Mouse (Mus musculus) hindbrain, embryonic 11.5 days (tissue): Measurements from ENCODE around the gene Pdcd1lg2. TPM values are rescaled to one million over a fixed set of nuclear protein-coding genes. Genes with fewer than 3 reads are reported as not detected.

Experiments
- ATAC-seq: fragments of 200-750 bp; cut with Nextera tagmentation; 2 replicates; pipeline ENCODE4 v1.8.0; 2017; ENCODE audit warnings: mild to moderate bottlenecking, moderate TSS enrichment, moderate library complexity; ENCODE audit not compliant: low FRiP score
- DNase-seq: peaks from one replicate; pipeline ENCODE4 v3.0.0-alpha.2; 2015; ENCODE audit warnings: low spot score
- H3K27ac ChIP-seq: fragments of 300-500 bp; sonication (generic); 2 replicates; pipeline ENCODE4 v1.5.1; 2014; ENCODE audit warnings: mild to moderate bottlenecking, low read depth, low read length
- H3K27me3 ChIP-seq: fragments of 300-500 bp; sonication (generic); 2 replicates; pipeline ENCODE4 v1.6.1; 2014; ENCODE audit warnings: mild to moderate bottlenecking, low read length, moderate library complexity, mixed read lengths; ENCODE audit not compliant: control insufficient read depth, insufficient read depth
- H3K36me3 ChIP-seq: fragments of 300-500 bp; sonication (generic); 2 replicates; pipeline ENCODE4 v1.6.1; 2014; ENCODE audit warnings: mild to moderate bottlenecking, low read length, moderate library complexity, mixed read lengths; ENCODE audit not compliant: control insufficient read depth, insufficient read depth
- H3K4me1 ChIP-seq: fragments of 300-500 bp; sonication (generic); replicated peaks from 2 replicates; pipeline ENCODE4 v1.6.1; 2014; ENCODE audit warnings: low read length, mixed read lengths; ENCODE audit not compliant: control insufficient read depth, insufficient read depth
- H3K4me2 ChIP-seq: fragments of 300-500 bp; sonication (generic); replicated peaks from 2 replicates; pipeline ENCODE4 v1.6.1; 2014; ENCODE audit warnings: mild to moderate bottlenecking, low read depth, low read length
- H3K4me3 ChIP-seq: fragments of 300-500 bp; sonication (generic); 2 replicates; pipeline ENCODE4 v1.5.1; 2014; ENCODE audit warnings: low read depth, low read length
- H3K9ac ChIP-seq: fragments of 300-500 bp; sonication (generic); 2 replicates; pipeline ENCODE4 v1.6.1; 2014; ENCODE audit warnings: low read depth, low read length
- H3K9me3 ChIP-seq: fragments of 300-500 bp; sonication (generic); 2 replicates; pipeline ENCODE4 v1.6.1; 2016; ENCODE audit warnings: low read length; ENCODE audit not compliant: control insufficient read depth
- WGBS: fragments of 180-500 bp; shearing (Covaris S2); extraction: QIAGEN DNeasy Blood & Tissue Kit; methylation state at CpG from one replicate; pipeline ENCODE4 v1.1.7; 2014; 5-methylcytosine and 5-hydroxymethylcytosine counted together
- polyA plus RNA-seq: library from polyadenylated mRNA; unstranded; fragments of >200 nt; fragmentation: Nextera tagmentation; extraction: Ambion mirVana; gene quantifications from 2 replicates; pipeline ENCODE4 v1.2.1, GENCODE M21; 2014

The Pdcd1lg2 gene
- polyA plus RNA-seq, 1 experiment from 2014 or later: not detected

DNA sequence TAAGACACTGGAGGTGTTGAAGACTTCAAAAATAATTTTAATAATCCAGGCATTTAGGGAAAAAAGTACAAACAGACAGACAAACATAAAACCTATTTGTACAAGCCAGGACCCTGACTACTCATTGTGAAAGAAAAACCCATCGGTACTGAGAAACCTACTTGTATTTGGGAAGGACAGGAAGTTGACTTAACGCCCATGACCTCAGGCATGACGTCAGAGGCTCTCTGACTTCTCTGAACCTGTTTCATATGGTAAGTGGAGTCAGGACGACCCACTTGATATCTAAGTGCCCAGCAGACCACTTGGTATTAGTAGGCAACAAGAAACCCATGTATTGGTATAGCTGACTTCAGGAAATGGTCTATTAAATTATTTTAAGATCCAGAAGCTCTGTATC lies 19.4 kb upstream of the Pdcd1lg2 start:
- Histone ChIP-seq H3K27me3 (no peaks in the 10 kb centered on the region), H3K4me3 (no peak overlapping the region), H3K4me2 (no peak overlapping the region), H3K9ac (no peak overlapping the region), H3K27ac (no peak overlapping the region), H3K9me3 (no peaks in the 10 kb centered on the region), H3K4me1 (no peaks in the 10 kb centered on the region), H3K36me3 (no peaks in the 10 kb centered on the region)
- DNase-seq (no peak), ATAC-seq (no peak)
- 77% methylated on average over 4 of the region's 4 CpGs for WGBS

DNA sequence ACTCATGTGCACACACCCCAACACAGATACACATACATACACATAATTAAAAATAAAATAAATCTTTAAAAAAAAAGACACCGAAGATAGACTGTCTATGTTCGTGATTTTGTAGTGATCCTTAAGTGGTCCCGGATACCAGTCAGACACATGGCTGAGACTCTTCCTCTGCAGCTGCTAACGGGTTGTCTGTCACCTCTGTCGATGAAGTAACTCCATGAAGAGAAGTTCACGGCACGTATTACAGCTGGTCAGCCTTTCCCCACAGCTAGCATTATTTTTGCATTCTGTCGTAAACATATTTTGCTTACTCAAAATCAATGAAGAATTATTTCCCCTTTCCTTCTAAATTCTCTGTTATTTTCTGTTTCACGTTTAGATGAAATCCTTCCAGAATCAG lies 17.4 kb upstream of the Pdcd1lg2 start:
- WGBS: 89% methylated on average over 9 of the region's 9 CpGs
- Histone ChIP-seq H3K27me3 (no peaks in the 10 kb centered on the region), H3K4me2 (no peak overlapping the region), H3K4me3 (no peak overlapping the region), H3K27ac (no peak overlapping the region), H3K9me3 (no peaks in the 10 kb centered on the region), H3K36me3 (no peaks in the 10 kb centered on the region), H3K9ac (no peak overlapping the region), H3K4me1 (no peaks in the 10 kb centered on the region)
- ATAC-seq (no peak), DNase-seq (no peak)

DNA sequence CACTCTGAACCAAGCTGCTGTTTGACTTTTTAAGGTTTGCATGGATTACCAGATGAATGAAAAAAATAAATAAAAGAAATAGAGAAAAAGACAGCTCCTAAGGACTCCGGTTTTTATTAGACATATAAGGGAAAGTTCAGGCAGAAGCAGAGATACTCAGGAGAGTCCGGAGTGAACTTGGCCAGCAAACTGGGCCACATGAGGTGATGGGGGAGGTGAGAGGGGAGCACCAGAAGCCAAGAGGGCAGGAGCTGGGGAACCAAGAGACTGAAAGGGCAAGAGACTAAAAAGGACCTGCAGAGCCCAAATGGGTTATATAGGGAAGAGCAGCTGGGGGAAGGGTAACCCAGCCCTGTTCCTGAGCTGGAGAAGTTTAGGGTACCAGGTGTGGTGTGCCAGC lies 16.0 kb upstream of the Pdcd1lg2 start:
- no peak overlapping the region for H3K27ac ChIP-seq
- H3K4me3 ChIP-seq: no peak overlapping the region
- no peaks in the 10 kb centered on the region for H3K27me3 ChIP-seq
- no peak for DNase-seq
- 92% methylated on average over 2 of the region's 2 CpGs for WGBS
- H3K4me2 ChIP-seq: no peak overlapping the region
- H3K4me1 ChIP-seq: no peaks in the 10 kb centered on the region
- H3K9ac ChIP-seq: no peak overlapping the region
- H3K36me3 ChIP-seq: no peaks in the 10 kb centered on the region
- H3K9me3 ChIP-seq: no peaks in the 10 kb centered on the region
- ATAC-seq: no peak

- Histone ChIP-seq H3K36me3 (no peaks in the 10 kb centered on the region), H3K4me1 (no peaks in the 10 kb centered on the region), H3K27me3 (no peaks in the 10 kb centered on the region), H3K9ac (no peak overlapping the region), H3K27ac (no peak overlapping the region), H3K4me2 (no peak overlapping the region), H3K9me3 (no peaks in the 10 kb centered on the region), H3K4me3 (no peak overlapping the region)
- DNase-seq (no peak), ATAC-seq (no peak)
- 93% methylated on average over 1 of the region's 1 CpGs for WGBS
Measured at GRCm38 (mm10) chr19:29396353-29396752, 14.4 kb upstream of the Pdcd1lg2 start.

GRCm38 (mm10) chr19:29399786-29400185 lies 10.9 kb upstream of the Pdcd1lg2 start:
- Histone ChIP-seq H3K4me1 (no peaks in the 10 kb centered on the region), H3K27me3 (no peaks in the 10 kb centered on the region), H3K27ac (no peak overlapping the region), H3K9me3 (no peaks in the 10 kb centered on the region), H3K36me3 (no peaks in the 10 kb centered on the region), H3K4me2 (no peak overlapping the region), H3K9ac (no peak overlapping the region), H3K4me3 (no peak overlapping the region)
- no peak for ATAC-seq
- 87% methylated on average over 4 of the region's 4 CpGs for WGBS
- no peak for DNase-seq

DNA sequence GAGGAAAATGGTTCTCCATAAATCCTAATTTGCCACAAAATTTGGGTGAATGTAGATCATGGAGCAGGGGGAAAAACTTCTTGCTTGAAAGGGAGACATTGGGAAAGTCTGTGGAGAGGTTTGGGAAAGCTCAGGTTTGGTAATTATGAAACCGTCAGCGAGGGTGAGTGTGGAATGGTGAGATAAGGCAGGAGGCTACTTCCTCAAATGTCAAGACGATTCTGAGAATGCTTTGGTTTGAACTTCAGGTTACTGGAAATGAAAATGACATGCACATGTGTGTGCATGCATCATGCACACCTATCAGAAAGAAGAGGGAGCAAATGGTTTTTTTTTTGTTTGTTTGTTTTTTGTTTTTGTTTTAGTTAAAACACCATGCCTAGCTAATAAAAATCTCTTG lies 10.3 kb upstream of the Pdcd1lg2 start:
- DNase-seq (no peak), ATAC-seq (no peak)
- no peaks in the 10 kb centered on the region for H3K9me3 ChIP-seq
- no peaks in the 10 kb centered on the region for H3K27me3 ChIP-seq
- H3K36me3 ChIP-seq: no peaks in the 10 kb centered on the region
- no peak overlapping the region for H3K4me2 ChIP-seq
- H3K9ac ChIP-seq: no peak overlapping the region
- WGBS: 95% methylated on average over 3 of the region's 3 CpGs
- no peaks in the 10 kb centered on the region for H3K4me1 ChIP-seq
- H3K4me3 ChIP-seq: no peak overlapping the region
- H3K27ac ChIP-seq: no peak overlapping the region

- H3K4me1 ChIP-seq: no peaks in the 10 kb centered on the region
- H3K9ac ChIP-seq: no peak overlapping the region
- no peak overlapping the region for H3K4me3 ChIP-seq
- no peak overlapping the region for H3K27ac ChIP-seq
- DNase-seq: no peak
- no peak for ATAC-seq
- no peaks in the 10 kb centered on the region for H3K9me3 ChIP-seq
- no peak overlapping the region for H3K4me2 ChIP-seq
- no peaks in the 10 kb centered on the region for H3K27me3 ChIP-seq
- WGBS: 96% methylated on average over 4 of the region's 4 CpGs
- H3K36me3 ChIP-seq: no peaks in the 10 kb centered on the region
Measured at GRCm38 (mm10) chr19:29402621-29403020, 8.1 kb upstream of the Pdcd1lg2 start.

DNA sequence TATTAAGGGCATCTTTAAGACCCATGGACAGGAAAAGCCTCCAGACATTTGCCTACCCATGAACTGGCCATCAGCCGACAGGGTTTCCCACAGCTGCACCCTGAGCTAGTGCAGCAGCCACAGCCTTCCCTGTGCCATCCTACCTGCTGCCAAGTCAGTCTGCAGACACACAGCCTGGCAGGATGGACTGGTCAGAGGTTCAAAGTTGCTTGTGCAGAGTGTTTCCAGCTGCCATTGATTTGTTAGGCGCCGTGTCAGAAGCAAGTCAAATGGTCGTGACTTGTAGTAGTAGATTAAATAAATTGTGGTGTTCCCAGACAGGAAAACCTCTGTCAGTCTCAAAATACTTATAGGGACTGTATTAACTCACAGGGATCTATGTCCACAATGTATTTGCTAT lies 7.5 kb upstream of the Pdcd1lg2 start:
- 91% methylated on average over 4 of the region's 4 CpGs for WGBS
- Histone ChIP-seq H3K4me3 (no peak overlapping the region), H3K9ac (no peak overlapping the region), H3K4me2 (no peak overlapping the region), H3K27ac (no peak overlapping the region), H3K4me1 (no peaks in the 10 kb centered on the region), H3K27me3 (no peaks in the 10 kb centered on the region), H3K9me3 (no peaks in the 10 kb centered on the region), H3K36me3 (no peaks in the 10 kb centered on the region)
- DNase-seq (no peak), ATAC-seq (no peak)

- no peak overlapping the region for H3K4me3 ChIP-seq
- no peak overlapping the region for H3K9ac ChIP-seq
- H3K9me3 ChIP-seq: no peaks in the 10 kb centered on the region
- DNase-seq (no peak), ATAC-seq (no peak)
- no peak overlapping the region for H3K27ac ChIP-seq
- no peaks in the 10 kb centered on the region for H3K27me3 ChIP-seq
- H3K36me3 ChIP-seq: no peaks in the 10 kb centered on the region
- no peaks in the 10 kb centered on the region for H3K4me1 ChIP-seq
- 65% methylated on average over 2 of the region's 2 CpGs for WGBS
- no peak overlapping the region for H3K4me2 ChIP-seq
Measured at GRCm38 (mm10) chr19:29405388-29405787, 5.3 kb upstream of the Pdcd1lg2 start.
